Mouse (Mus musculus): ENCODE measurements around the gene Enox1. TPM values are rescaled to one million over a fixed set of nuclear protein-coding genes. Genes with fewer than 3 reads are reported as not detected.

Enox1 gene
- polyA plus RNA-seq, 1 experiment from 2014 or later = 19.6 TPM

DNA sequence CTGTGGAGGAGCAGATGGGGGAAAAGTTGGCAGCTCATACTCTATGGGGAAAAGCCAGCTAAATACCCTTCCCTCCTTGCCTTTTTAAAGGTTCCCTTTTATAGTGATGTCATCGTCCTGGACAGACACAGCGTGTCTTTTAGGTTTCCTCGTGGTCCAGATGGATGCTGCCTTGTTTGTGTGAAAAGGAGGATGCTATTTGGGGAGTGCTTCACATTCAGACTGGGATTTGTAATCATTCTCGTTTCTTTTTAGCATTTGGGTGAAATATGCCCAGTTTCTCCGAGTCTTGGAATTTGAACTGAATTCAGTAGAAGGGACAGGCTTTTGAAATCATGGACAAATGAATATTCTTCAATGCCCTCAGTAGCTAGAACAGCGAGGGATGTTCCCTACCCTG lies 58.3 kb downstream of the Enox1 start:
- Histone ChIP-seq H3K27ac (ENCODE audit: low read depth, low read length) (no peak overlapping the region), H3K4me1 (ENCODE audit: control insufficient read depth, insufficient read depth, low read length) (no peaks in the 10 kb centered on the region), H3K9ac (ENCODE audit: low read length) (no peak overlapping the region), H3K27me3 (ENCODE audit: control insufficient read depth, insufficient read depth, low read length) (no peaks in the 10 kb centered on the region), H3K4me2 (ENCODE audit: low read depth) (no peak overlapping the region), H3K4me3 (ENCODE audit: low read depth, low read length) (no peak overlapping the region), H3K9me3 (ENCODE audit: control insufficient read depth, low read length) (no peaks in the 10 kb centered on the region), H3K36me3 (ENCODE audit: control insufficient read depth, insufficient read depth, low read length) (no peaks in the 10 kb centered on the region)
- DNase-seq (ENCODE audit: low spot score) (no peak), ATAC-seq (ENCODE audit: insufficient read depth, low FRiP score, low TSS enrichment) (no peak)
- 89% methylated on average over 6 of the region's 6 CpGs for WGBS

DNA sequence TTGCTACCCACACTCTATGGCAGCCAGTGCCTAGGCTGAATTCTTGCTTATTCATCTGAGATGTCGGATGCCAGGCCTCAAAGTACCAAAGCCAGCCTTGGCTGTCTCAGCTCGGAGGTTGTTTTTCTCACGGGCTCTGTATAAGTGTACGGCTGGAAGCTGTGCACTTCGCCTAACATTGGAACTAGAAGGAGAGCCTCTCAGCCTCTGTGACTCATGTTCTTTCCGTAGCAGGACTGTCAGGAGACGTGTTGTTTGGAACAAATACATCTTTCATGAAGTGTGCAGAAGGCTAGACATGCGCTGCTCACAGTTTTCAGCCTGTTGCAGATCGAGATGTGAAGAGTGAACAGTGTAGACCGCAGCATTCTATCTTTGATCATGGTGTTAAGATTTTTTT lies 68.8 kb downstream of the Enox1 start:
- no peak overlapping the region for H3K27ac ChIP-seq (ENCODE audit: low read depth, low read length)
- no peak for ATAC-seq (ENCODE audit: insufficient read depth, low FRiP score, low TSS enrichment)
- 89% methylated on average over 10 of the region's 10 CpGs for WGBS
- no peaks in the 10 kb centered on the region for H3K27me3 ChIP-seq (ENCODE audit: control insufficient read depth, insufficient read depth, low read length)
- no peak for DNase-seq (ENCODE audit: low spot score)
- no peaks in the 10 kb centered on the region for H3K9me3 ChIP-seq (ENCODE audit: control insufficient read depth, low read length)
- no peak overlapping the region for H3K9ac ChIP-seq (ENCODE audit: low read length)
- H3K4me2 ChIP-seq (ENCODE audit: low read depth) = no peak overlapping the region
- H3K4me1 ChIP-seq (ENCODE audit: control insufficient read depth, insufficient read depth, low read length) = no peaks in the 10 kb centered on the region
- H3K36me3 ChIP-seq (ENCODE audit: control insufficient read depth, insufficient read depth, low read length) = no peaks in the 10 kb centered on the region
- no peak overlapping the region for H3K4me3 ChIP-seq (ENCODE audit: low read depth, low read length)

DNA sequence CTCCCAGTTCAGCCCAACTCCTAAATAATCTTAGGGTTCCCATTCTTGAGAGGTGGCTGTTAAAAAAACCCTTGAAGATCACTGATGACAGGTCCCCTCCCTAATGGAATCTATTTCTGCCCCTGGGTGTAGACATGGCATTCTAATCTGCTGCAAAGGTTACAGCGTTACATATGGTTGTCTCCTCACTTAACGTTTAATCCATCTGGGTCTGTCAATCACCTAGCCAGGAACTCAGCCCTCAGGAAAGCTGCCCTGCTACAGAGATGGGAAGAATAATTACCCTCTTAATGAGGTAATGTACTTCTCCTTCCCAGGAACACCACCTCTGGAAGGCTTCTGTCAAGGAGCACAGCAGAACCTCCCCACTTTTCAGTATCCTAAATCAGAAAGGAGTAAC lies 82.2 kb downstream of the Enox1 start:
- no peaks in the 10 kb centered on the region for H3K36me3 ChIP-seq (ENCODE audit: control insufficient read depth, insufficient read depth, low read length)
- H3K9me3 ChIP-seq (ENCODE audit: control insufficient read depth, low read length) = no peaks in the 10 kb centered on the region
- H3K4me1 ChIP-seq (ENCODE audit: control insufficient read depth, insufficient read depth, low read length) = 0 out of 2 replicates have a peak, but pooled peaks cover 3% of the 10 kb centered on the region
- no peak overlapping the region for H3K4me3 ChIP-seq (ENCODE audit: low read depth, low read length)
- ATAC-seq (ENCODE audit: insufficient read depth, low FRiP score, low TSS enrichment) = no peak
- no peak overlapping the region for H3K27ac ChIP-seq (ENCODE audit: low read depth, low read length)
- H3K27me3 ChIP-seq (ENCODE audit: control insufficient read depth, insufficient read depth, low read length) = no peaks in the 10 kb centered on the region
- 52% methylated on average over 2 of the region's 2 CpGs for WGBS
- DNase-seq (ENCODE audit: low spot score) = no peak
- no peak overlapping the region for H3K9ac ChIP-seq (ENCODE audit: low read length)
- H3K4me2 ChIP-seq (ENCODE audit: low read depth) = no peak overlapping the region

DNA sequence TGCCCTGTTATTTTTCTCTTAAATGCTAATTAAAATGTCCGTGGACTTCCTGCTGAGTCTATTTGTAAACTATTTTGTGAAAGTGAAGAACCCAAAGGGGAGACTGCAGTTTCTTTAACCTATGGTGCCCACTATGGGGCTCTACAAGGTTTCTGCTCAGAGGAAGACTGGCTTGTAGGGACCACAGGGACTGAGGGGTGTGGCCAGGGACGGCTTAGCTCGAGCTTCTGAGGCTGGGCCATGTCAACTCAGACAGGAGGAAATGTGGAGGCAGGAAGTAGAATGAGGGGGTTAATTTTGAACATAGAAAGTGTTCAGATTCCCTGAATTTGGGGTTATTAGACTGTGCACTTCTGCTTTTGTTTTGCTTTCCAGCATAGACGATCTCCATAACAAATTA lies 82.8 kb downstream of the Enox1 start:
- H3K4me2 ChIP-seq (ENCODE audit: low read depth) = no peak overlapping the region
- H3K4me3 ChIP-seq (ENCODE audit: low read depth, low read length) = no peak overlapping the region
- H3K9me3 ChIP-seq (ENCODE audit: control insufficient read depth, low read length) = no peaks in the 10 kb centered on the region
- H3K27ac ChIP-seq (ENCODE audit: low read depth, low read length) = no peak overlapping the region
- no peaks in the 10 kb centered on the region for H3K27me3 ChIP-seq (ENCODE audit: control insufficient read depth, insufficient read depth, low read length)
- H3K4me1 ChIP-seq (ENCODE audit: control insufficient read depth, insufficient read depth, low read length) = 0 out of 2 replicates have a peak, but pooled peaks cover 3% of the 10 kb centered on the region
- no peak overlapping the region for H3K9ac ChIP-seq (ENCODE audit: low read length)
- DNase-seq (ENCODE audit: low spot score) (no peak), ATAC-seq (ENCODE audit: insufficient read depth, low FRiP score, low TSS enrichment) (no peak)
- H3K36me3 ChIP-seq (ENCODE audit: control insufficient read depth, insufficient read depth, low read length) = no peaks in the 10 kb centered on the region
- 46% methylated on average over 4 of the region's 4 CpGs for WGBS

DNA sequence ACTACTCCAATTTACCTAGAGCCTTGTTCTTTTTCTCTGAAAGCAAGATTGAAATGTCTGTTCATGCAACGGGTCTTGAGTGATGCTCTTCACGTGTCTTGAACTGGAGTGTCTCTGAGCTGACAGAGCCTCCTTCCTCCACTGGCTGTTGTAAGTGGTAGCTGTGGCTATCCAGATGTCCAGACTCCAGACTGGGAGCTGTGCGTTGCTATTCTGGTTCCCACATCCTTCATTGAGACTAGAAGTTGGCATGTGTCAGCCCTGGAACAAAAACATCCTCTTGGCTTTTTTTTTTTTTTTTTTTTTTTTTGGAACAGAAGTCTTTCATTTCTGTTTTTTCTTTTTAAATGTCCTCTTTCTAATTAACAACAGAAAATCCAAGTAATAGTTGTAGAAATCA lies 90.4 kb downstream of the Enox1 start:
- H3K27ac ChIP-seq (ENCODE audit: low read depth, low read length) = no peak overlapping the region
- H3K4me2 ChIP-seq (ENCODE audit: low read depth) = no peak overlapping the region
- no peak for ATAC-seq (ENCODE audit: insufficient read depth, low FRiP score, low TSS enrichment)
- no peaks in the 10 kb centered on the region for H3K4me1 ChIP-seq (ENCODE audit: control insufficient read depth, insufficient read depth, low read length)
- H3K9ac ChIP-seq (ENCODE audit: low read length) = no peak overlapping the region
- DNase-seq (ENCODE audit: low spot score) = no peak
- H3K4me3 ChIP-seq (ENCODE audit: low read depth, low read length) = no peak overlapping the region
- WGBS = 92% methylated on average over 3 of the region's 3 CpGs
- H3K36me3 ChIP-seq (ENCODE audit: control insufficient read depth, insufficient read depth, low read length) = no peaks in the 10 kb centered on the region
- H3K27me3 ChIP-seq (ENCODE audit: control insufficient read depth, insufficient read depth, low read length) = no peaks in the 10 kb centered on the region
- H3K9me3 ChIP-seq (ENCODE audit: control insufficient read depth, low read length) = no peaks in the 10 kb centered on the region

- no peak for DNase-seq (ENCODE audit: low spot score)
- no peak overlapping the region for H3K4me2 ChIP-seq (ENCODE audit: low read depth)
- no peaks in the 10 kb centered on the region for H3K9me3 ChIP-seq (ENCODE audit: control insufficient read depth, low read length)
- H3K4me1 ChIP-seq (ENCODE audit: control insufficient read depth, insufficient read depth, low read length) = no peaks in the 10 kb centered on the region
- no peak overlapping the region for H3K4me3 ChIP-seq (ENCODE audit: low read depth, low read length)
- no peak for ATAC-seq (ENCODE audit: insufficient read depth, low FRiP score, low TSS enrichment)
- no peak overlapping the region for H3K9ac ChIP-seq (ENCODE audit: low read length)
- WGBS = 82% methylated on average over 5 of the region's 5 CpGs
- no peaks in the 10 kb centered on the region for H3K36me3 ChIP-seq (ENCODE audit: control insufficient read depth, insufficient read depth, low read length)
- no peaks in the 10 kb centered on the region for H3K27me3 ChIP-seq (ENCODE audit: control insufficient read depth, insufficient read depth, low read length)
- no peak overlapping the region for H3K27ac ChIP-seq (ENCODE audit: low read depth, low read length)
Observed at GRCm38 (mm10) chr14:77248426-77248825, 91.9 kb downstream of the Enox1 start.

DNA sequence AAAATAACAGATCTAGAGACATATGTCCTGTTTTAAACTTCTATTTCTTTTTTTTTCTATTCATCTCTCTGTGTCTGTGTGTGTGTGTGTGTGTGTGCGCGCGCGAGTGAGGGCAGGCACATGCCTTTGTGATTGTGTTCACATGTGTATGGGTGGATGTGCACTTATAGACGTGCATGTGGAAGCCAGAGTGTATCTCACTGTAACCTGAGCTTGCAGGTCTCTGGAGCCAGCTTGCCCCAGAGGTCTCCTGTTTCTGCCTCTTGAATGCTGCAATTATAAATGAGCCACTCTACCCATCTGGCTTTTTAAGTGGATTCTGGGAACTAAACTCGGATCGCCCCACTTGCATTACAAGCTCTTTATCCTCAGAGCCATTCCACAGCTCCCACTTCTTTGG lies 92.4 kb downstream of the Enox1 start:
- 79% methylated on average over 7 of the region's 7 CpGs for WGBS
- H3K27me3 ChIP-seq (ENCODE audit: control insufficient read depth, insufficient read depth, low read length) = no peaks in the 10 kb centered on the region

GRCm38 (mm10) chr14:77250652-77251238 lies 94.2 kb downstream of the Enox1 start:
- no peak overlapping the region for H3K4me3 ChIP-seq (ENCODE audit: low read depth, low read length)
- H3K9me3 ChIP-seq (ENCODE audit: control insufficient read depth, low read length) = no peaks in the 10 kb centered on the region
- WGBS = 48% methylated on average over 2 of the region's 2 CpGs
- no peak overlapping the region for H3K27ac ChIP-seq (ENCODE audit: low read depth, low read length)
- no peak overlapping the region for H3K4me2 ChIP-seq (ENCODE audit: low read depth)
- no peaks in the 10 kb centered on the region for H3K4me1 ChIP-seq (ENCODE audit: control insufficient read depth, insufficient read depth, low read length)
- H3K27me3 ChIP-seq (ENCODE audit: control insufficient read depth, insufficient read depth, low read length) = no peaks in the 10 kb centered on the region
- H3K36me3 ChIP-seq (ENCODE audit: control insufficient read depth, insufficient read depth, low read length) = no peaks in the 10 kb centered on the region
- no peak for DNase-seq (ENCODE audit: low spot score)
- no peak for ATAC-seq (ENCODE audit: insufficient read depth, low FRiP score, low TSS enrichment)
- H3K9ac ChIP-seq (ENCODE audit: low read length) = no peak overlapping the region

More for the DNA sequence above, 92.4 kb downstream of the Enox1 start:
- Histone ChIP-seq H3K9me3 (ENCODE audit: control insufficient read depth, low read length) (no peaks in the 10 kb centered on the region), H3K4me1 (ENCODE audit: control insufficient read depth, insufficient read depth, low read length) (no peaks in the 10 kb centered on the region), H3K4me2 (ENCODE audit: low read depth) (no peak overlapping the region), H3K9ac (ENCODE audit: low read length) (no peak overlapping the region), H3K27ac (ENCODE audit: low read depth, low read length) (no peak overlapping the region), H3K36me3 (ENCODE audit: control insufficient read depth, insufficient read depth, low read length) (no peaks in the 10 kb centered on the region), H3K4me3 (ENCODE audit: low read depth, low read length) (no peak overlapping the region)
- DNase-seq (ENCODE audit: low spot score) (no peak), ATAC-seq (ENCODE audit: insufficient read depth, low FRiP score, low TSS enrichment) (no peak)

- Histone ChIP-seq H3K27ac (ENCODE audit: low read depth, low read length) (no peak overlapping the region), H3K9ac (ENCODE audit: low read length) (no peak overlapping the region), H3K4me3 (ENCODE audit: low read depth, low read length) (no peak overlapping the region), H3K27me3 (ENCODE audit: control insufficient read depth, insufficient read depth, low read length) (no peaks in the 10 kb centered on the region), H3K4me1 (ENCODE audit: control insufficient read depth, insufficient read depth, low read length) (no peaks in the 10 kb centered on the region), H3K9me3 (ENCODE audit: control insufficient read depth, low read length) (no peaks in the 10 kb centered on the region), H3K36me3 (ENCODE audit: control insufficient read depth, insufficient read depth, low read length) (no peaks in the 10 kb centered on the region), H3K4me2 (ENCODE audit: low read depth) (no peak overlapping the region)
- DNase-seq (ENCODE audit: low spot score) = no peak
- no peak for ATAC-seq (ENCODE audit: insufficient read depth, low FRiP score, low TSS enrichment)
- WGBS = 88% methylated on average over 3 of the region's 3 CpGs
Observed at GRCm38 (mm10) chr14:77255201-77255600, 98.6 kb downstream of the Enox1 start.
